Mouse (Mus musculus): ENCODE results near the gene Grik3. TPM values are rescaled to one million over a fixed set of nuclear protein-coding genes. Genes with fewer than 3 reads are reported as not detected.

The Grik3 gene
- total RNA-seq, 1 experiment from 2014 or later = not detected

DNA sequence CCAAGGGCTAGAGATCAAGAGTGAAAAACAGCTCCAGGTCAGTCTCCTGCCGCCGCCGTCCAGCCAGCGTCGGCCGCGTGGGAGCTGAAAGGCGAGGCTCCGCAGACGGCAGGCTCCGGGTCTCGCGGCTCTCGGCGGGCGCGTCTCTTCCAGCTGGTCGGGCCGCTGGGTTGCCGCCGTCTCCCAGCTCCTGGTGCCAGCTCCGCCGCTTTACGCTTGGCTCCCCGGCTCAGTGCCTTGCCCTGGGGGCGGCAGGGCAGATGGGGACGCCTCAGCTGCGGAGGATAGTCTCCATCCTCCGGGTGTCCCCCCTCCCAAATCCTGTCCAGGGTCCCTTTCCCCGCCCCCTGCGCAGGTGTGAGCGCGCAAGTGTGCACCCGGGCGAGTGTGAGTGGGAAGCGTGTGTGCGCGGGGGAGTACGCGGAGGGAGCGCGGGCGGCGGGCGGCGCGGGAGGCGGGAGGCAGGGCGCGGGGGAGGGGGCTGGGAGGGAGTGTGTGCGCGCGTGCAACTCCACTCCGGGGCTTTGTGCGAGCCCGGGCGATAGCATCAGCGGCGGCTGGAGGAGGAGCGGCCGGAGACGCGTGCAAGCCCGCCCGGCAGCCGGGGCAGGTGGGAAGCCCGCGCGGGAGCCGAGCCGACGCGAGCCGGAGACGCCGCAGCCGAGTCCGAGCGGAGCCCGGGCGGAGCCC lies 454 bp upstream of the Grik3 start:
- no peak for ATAC-seq (replicated peaks; ENCODE audit: low read depth, poor library complexity, severe bottlenecking)

DNA sequence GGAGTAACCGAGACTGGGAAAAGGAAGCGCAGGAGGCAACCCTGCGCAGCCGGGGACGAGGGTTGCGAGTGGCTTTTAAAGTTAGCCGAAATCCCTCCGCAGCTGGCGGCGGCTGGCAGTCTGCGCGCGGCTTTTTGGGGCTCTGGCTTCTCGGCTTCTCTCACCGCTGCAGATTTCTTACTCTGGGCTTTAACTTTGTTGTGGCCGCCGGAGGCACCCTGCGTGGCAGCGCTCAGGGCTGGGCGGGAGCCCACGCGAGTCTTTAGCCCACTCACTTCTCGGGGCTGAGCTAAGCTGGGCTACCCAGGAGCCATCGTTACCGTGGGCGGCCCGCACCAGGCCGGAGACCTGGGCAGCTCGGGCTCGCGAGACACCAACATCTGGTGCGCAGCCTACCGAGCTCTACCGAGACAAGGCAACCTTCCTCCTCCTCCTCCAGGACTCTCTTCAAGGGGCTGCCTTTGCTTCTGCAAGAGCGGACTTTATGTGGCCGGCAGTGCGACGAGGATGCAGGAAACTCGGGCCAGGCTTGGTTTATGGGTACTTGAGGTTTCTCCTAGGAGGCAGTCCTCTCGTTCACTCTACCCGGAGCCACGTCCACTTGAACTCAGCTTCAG lies 1.1 kb downstream of the Grik3 start:
- no peak for ATAC-seq (replicated peaks; ENCODE audit: low read depth, poor library complexity, severe bottlenecking)

DNA sequence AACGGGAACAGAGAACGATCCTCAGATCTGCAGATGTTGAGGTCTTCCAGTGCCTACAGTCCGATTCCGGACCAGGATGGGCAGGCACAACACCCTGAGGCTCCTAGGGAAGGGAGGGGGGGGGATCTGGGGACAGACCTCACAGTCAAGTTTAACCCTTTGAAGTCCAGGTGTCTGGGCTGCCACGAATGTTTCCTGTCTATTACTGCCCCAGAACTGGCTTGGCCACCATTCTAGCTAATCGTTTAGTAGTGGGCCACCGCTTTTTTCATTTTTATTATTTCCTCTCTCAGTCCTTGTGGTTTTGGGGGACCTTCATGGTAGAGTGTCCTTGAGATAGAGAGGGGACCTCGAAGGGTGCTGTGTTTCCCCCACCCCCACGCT lies 1.6 kb downstream of the Grik3 start:
- ATAC-seq (replicated peaks; ENCODE audit: low read depth, poor library complexity, severe bottlenecking) = no peak

DNA sequence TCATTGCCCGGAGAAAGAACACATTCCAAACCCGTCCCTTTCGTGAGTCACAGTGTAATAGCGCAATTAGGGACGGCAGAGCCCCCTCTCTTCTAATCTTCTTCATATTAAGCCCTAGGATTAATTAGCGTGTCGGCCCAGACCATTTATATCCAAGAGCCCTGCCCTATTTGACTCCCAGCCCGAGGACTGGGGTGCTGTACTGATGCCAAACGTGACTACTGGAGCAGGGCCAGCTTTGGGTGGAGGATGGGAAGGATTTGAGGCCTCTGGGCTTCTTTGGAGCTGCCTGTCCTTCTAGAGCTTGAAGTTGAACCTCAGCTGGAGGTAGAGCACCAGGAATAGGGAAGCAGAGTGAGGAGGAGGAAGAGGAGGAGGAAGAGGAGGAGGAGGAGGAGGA lies 2.2 kb downstream of the Grik3 start:
- no peak for ATAC-seq (replicated peaks; ENCODE audit: low read depth, poor library complexity, severe bottlenecking)

DNA sequence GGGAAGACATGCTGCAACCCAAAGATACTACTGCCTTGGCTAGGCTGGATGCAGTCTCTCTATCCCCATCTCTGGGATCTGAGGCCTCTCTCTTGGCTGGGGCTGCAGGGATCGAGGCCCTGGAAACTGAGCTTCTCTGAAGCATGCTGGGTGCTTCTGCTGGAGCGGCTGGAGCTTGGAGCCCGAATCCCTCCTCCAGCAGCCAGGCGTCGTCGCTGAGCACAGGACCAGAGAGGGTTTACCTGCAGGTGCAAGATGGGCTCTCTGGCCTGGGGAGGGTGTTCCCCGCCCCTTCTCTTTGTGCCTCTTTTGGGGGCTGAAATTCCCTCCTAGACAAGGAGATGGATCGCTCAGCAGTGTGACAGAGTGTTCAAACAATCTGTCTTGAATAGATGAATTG lies 2.6 kb downstream of the Grik3 start:
- no peak for ATAC-seq (replicated peaks; ENCODE audit: low read depth, poor library complexity, severe bottlenecking)

DNA sequence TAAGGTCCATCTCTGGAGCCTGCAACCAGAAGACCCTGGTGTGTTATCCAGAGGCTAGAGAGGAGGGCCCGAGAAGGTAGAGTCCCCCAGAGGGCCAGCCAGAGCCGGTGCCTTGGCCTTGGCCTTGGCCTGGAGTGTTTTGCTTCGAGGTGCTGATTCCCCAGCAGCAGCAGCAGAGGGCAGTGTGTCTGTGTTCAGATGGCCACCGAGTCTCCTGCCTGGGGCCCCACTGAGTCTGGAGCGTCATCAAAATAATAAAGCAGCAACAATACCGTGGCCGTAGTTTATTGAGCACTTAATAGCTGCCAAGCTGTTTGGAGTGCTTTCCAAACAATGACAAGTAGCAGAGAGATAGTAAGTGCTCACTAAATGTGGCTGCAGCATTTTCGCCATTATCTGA lies 5.0 kb downstream of the Grik3 start:
- no peak for ATAC-seq (replicated peaks; ENCODE audit: low read depth, poor library complexity, severe bottlenecking)

DNA sequence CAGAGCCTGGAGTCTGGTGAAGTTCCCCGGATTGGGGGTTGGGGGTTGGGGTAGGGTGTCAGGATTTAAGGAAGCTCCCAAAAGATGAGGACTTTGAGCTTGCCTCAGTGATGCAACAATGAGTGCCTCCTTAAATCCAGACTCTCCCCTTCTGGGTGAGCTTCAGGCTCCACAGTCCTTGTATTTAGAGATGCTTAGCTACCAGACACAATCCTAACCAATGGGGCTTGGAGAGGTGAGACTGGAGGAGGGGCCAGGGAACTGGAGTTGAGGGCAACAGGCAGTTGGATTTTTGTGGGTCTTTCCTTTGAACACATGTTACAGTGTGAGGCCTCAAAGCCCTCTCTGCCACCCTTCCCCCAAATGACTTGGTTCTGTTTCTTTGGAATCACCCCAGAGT lies 6.5 kb downstream of the Grik3 start:
- ATAC-seq (replicated peaks; ENCODE audit: low read depth, poor library complexity, severe bottlenecking) = no peak

DNA sequence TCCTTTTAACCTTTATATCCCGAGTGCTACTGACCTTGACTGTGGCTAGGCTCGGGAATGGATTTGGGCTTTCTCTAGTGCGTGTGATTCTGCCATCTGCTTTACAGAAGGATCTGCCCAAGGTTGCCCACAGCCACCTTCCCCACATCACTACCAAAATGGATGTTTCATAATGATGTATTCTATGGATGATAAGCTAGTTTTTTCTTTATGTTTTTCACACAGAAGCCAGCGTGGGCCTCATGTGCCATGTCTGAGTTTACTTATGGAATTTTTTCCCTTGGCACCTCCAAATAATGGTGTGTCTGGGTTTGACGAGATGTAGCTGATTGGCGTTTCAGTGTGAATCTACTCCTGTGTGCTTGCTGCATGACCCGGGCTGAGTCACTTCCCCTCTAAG lies 7.0 kb downstream of the Grik3 start:
- ATAC-seq (replicated peaks; ENCODE audit: low read depth, poor library complexity, severe bottlenecking) = no peak

DNA sequence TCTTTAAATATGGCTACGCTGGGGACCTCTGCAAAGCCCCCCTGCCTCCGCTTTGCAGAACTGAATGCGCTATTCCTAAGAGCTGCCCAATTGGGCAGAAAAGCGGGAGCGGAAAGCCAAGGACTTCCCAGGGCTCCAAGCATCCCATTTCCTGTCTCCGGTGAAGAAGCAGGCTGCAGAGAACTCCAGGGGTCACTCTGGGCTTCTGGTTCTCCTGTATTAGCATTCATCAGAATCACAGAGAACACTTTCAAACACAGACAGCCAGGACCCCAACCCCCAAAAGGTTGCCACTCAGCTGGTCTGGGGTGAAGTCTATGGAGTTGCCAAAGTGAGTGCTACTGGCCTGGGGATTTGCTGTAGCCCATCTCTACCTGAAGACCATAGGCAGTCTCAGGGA lies 8.4 kb downstream of the Grik3 start:
- ATAC-seq (replicated peaks; ENCODE audit: low read depth, poor library complexity, severe bottlenecking) = no peak

DNA sequence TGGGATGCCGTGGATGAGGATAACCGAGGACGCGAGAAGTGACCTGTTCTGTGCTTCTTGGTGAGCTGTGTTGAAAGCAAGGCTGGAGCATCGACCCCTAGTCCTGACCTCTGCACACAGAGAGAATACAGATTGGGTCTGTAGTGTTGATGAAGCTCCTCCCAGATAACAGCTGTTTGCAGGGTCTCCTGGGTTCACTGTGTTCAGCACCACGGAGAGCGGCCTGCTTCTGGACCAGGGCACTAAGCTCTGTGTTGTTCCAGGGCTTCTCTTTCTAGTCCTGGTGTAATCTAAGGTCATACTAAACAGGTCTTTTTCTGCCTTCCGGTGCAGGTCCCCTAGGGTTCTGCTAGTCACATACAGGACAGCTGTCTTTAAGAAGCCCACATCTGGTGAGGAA lies 12.4 kb downstream of the Grik3 start:
- 0 out of 2 replicates have a peak, but pooled peaks have one; percentile 42 for ATAC-seq (replicated peaks; ENCODE audit: low read depth, poor library complexity, severe bottlenecking)

DNA sequence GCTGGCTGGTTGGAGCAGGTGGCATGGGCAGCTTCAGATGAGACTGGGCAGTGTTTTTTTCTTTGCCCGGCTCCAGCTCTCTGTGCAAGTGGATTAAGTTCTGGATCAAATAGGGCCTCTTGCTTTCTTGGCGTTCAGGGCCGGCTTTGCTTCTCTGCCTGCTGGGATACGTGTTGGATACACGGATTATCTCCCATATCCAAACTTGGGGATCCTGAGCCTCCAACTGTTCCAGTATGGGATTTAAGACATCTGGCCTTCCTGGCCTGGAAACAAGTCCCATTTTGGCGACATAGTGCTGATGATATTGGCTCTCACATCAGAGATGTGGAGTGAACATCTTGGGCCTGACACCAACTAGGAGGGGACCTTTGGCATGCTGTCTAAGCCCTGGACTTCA lies 21.9 kb downstream of the Grik3 start:
- no peak for ATAC-seq (replicated peaks; ENCODE audit: low read depth, poor library complexity, severe bottlenecking)

DNA sequence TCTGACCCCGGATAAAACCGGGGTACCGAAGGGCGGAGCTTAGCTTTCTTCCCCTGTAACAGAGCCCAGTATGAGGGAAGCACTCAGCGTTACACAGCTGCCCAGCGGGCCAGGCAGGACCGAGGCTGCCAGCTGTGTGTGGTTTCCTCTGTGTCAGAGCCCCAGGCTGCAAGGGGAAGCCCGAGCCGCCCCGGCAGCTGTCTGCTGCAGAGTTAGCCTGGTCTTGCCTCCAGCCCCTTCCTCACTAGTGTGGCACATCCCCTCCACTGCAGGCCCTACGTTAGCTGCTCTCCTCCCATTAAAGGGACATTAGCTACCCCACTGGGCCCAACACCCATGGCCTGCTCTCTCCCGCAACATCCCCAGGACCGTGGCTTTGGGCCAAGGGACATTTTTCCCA lies 25.1 kb downstream of the Grik3 start:
- ATAC-seq (replicated peaks; ENCODE audit: low read depth, poor library complexity, severe bottlenecking) = no peak

DNA sequence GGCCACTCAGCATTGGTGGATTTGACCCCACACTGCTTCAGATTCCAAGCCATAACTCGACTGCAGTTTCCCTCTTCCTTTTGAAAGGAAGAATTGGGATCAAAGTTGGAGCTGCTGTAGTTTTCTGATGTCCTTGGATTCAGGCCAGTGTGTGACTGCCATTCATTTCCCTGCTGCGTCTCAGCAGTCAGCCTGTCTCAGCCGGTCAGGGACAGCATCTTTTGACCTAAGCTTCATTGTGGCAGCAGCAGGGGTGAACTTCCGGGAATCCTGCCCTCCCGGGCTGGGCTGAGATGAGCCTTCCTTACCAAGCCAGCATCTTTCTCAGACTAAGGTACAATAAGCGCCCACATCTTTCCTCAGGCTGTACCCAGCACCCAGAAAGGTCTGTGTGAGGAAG lies 26.1 kb downstream of the Grik3 start:
- ATAC-seq (replicated peaks; ENCODE audit: low read depth, poor library complexity, severe bottlenecking) = no peak

DNA sequence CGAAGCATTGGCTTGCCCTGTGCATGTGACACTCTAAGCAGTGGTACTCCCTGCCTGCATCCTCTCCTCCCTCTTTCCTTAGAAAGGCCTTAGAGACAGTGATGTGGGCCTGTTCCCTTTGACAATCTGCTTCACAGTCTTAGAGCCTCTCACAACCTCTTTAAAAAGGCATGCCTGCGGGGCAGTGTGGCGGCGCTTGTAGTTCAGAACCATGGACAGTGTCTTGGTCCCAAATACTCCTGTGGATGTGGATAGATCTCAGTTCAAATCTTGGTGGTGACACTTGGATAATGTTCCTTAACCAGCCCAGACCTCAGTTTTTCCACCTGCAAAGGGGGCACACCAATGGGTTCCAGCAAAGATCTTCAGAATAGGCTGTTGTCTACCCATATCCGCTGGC lies 28.4 kb downstream of the Grik3 start:
- no peak for ATAC-seq (replicated peaks; ENCODE audit: low read depth, poor library complexity, severe bottlenecking)

DNA sequence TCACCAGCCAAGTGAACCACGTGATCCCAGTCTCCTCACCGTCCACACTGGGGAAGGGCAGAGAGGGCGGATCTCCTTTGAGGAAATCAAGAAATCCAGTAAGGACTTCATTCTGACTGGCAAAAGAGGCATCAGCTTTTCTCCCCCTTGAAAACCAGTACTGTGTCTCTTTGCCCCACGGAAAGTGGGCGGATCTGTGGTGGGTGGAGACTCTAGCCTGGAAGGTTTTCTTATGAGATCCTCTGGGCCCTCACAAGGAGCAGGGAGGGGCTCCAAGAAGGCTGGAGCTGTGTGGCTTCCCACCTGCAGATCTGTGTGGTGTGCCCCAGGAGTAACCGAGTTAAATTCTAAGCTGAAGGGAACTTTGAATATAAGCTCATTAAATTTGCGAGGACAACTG lies 32.4 kb downstream of the Grik3 start:
- ATAC-seq (replicated peaks; ENCODE audit: low read depth, poor library complexity, severe bottlenecking) = no peak

DNA sequence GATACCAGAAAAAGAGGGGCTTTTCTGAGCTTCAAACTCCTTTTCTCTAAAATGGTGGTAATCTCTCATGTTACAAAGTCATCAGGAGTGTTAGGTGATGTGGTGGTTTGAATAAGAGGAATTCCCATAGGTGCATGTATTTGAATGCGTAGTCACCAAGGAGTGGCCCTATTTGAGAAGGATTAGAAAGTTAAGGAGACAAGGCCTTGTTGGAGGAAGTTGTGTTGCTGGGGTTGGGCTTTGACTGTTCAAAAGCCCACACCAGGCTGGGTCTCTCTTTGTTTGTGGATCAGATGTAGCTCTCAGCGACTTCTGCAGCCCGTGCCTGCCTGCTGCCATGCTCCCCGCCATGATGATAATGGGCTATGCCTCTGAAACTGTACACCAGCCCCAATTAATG lies 34.8 kb downstream of the Grik3 start:
- ATAC-seq (replicated peaks; ENCODE audit: low read depth, poor library complexity, severe bottlenecking) = no peak

DNA sequence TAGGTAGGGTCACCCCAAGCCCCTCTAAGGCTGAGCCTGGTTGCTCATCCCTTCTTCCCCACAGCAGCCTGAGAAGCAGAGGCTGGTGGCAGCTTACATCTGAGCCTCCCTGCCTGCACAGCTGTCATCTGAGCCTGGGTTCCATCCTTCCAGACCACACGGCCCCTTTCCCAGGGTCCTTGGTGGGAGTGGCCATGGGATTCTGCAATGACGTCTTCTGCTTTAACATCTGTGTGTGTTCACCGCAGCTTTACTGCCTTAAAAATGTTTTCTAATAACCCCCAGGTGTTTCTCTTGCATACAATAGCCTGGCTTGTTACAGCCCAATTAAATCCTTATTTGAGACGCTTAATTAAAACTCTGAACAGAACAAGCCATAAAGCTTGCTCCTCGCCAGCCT lies 35.9 kb downstream of the Grik3 start:
- no peak for ATAC-seq (replicated peaks; ENCODE audit: low read depth, poor library complexity, severe bottlenecking)

DNA sequence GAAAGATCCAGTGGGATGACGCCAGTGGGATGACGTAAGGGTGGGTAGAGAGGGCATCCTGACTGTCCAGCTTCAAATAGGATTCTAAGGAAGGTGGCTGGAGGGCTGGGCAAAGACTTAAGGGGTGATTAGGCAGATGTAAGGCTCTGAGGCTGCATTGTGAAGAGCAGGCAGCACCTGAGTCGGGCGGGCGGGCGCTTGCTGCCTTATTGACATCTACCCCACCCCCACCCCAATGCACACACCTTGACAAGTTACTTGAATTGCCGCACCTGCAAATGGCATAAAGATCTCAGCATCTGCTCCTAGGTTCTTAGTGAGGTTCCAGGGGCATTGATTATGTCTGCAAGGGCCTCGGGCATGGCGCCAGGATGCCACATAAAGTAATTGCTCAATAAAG lies 43.5 kb downstream of the Grik3 start:
- no peak for ATAC-seq (replicated peaks; ENCODE audit: low read depth, poor library complexity, severe bottlenecking)

DNA sequence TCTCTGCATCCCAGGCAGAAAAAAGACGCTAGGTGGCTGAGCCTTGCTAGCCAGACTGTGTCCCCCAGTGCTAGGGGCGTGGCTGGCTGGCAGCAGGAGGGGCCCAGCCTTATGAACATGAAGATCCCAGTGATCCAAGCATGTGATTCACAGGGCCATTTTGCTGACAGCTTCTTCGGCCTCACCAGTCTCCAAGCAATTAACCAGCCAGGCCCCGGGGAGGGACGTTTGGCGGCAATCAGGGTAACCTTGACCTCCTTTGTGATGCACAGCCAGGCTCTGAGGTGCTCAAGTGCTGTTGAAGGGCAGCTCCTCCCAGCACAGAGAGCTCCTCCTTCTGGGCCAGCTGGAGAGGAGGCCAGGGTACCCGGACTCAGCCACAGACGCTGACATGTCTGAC lies 43.9 kb downstream of the Grik3 start:
- ATAC-seq (replicated peaks; ENCODE audit: low read depth, poor library complexity, severe bottlenecking) = no peak

DNA sequence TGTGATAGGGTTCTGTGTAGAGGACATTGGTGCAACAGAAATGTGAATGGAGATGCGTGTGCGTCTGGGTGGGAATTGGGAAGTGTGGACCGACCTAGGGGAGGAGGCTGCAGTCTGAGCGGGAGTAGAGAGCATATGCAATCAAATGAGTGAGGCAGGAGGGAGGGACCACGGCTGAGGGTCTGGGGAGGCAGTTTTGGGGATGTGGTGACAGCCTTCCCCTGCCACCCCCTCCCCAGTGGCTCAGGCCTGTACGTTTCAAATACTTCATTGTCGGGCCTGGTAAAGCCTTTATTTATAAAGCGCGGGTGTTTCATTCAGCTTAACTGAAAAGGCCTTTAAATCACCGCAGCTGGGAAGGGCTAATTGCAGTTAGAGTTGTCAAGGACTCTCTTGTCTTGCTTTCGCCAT lies 44.5 kb downstream of the Grik3 start:
- ATAC-seq (replicated peaks; ENCODE audit: low read depth, poor library complexity, severe bottlenecking) = no peak

DNA sequence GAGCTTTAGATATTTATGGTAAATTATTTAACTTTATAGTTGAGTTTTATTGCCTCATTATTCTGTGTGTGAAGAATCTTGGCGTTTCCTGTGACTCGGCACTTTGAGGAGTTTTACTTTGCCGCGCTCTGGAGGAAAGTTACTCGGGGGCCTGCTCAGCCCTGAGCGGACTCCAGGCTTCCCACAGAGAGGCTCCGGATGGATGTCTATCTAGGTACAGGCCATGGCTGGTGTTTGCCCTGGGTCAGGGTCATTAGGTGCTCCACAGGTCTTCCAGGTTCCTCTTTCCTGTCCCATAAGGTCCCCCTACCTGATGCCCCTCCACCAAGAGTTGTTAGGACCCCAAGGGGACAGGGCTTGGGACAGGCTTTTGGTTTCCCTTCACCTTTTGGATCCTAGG lies 45.0 kb downstream of the Grik3 start:
- ATAC-seq (replicated peaks; ENCODE audit: low read depth, poor library complexity, severe bottlenecking) = no peak

DNA sequence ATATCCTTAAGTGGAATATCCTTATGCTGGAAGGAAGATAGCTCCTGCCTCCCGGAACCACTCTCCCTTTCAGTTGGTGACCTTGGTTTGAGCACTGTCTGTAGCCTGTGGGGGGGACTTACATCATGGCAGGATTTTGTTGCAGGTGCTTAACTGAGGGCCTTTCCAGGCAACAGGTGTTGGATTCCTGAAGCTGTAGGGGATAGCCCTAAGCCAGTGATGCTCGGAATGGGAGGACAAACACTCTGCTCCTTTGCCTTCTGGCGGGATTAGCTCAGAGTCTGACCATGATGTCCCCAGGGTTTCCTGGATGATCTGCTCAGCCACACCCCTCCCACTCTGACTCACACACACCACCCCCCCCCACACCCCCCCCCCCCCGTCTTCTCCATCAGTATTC lies 45.5 kb downstream of the Grik3 start:
- no peak for ATAC-seq (replicated peaks; ENCODE audit: low read depth, poor library complexity, severe bottlenecking)
